Mouse (Mus musculus) embryonic facial prominence, embryonic 12.5 days (tissue): ENCODE measurements at regions not wholly inside any gene's neighbourhood (a gene's known extent, or its start where the extent isn't known, plus 50 kb on each side); places are given as distances from the start of the nearest gene placed in this dataset.

Experiments used
- ATAC-seq: fragments of 200-750 bp; cut with Nextera tagmentation; 2 replicates; pipeline ENCODE4 v1.8.0; 2017; ENCODE audit not compliant: insufficient number of reproducible peaks, insufficient read depth, low FRiP score, low TSS enrichment
- H3K27ac ChIP-seq: fragments of 300-500 bp; sonication (generic); 2 replicates; pipeline ENCODE4 v1.5.1; 2016; ENCODE audit warnings: mild to moderate bottlenecking
- H3K27me3 ChIP-seq: fragments of 300-500 bp; sonication (generic); 2 replicates; pipeline ENCODE4 v1.6.1; 2016; ENCODE audit warnings: mild to moderate bottlenecking, moderate library complexity
- H3K36me3 ChIP-seq: fragments of 300-500 bp; sonication (generic); 2 replicates; pipeline ENCODE4 v1.6.1; 2016; ENCODE audit warnings: mild to moderate bottlenecking
- H3K4me1 ChIP-seq: fragments of 300-500 bp; sonication (generic); 2 replicates; pipeline ENCODE4 v1.6.1; 2016
- H3K4me2 ChIP-seq: fragments of 300-500 bp; sonication (generic); replicated peaks from 2 replicates; pipeline ENCODE4 v1.6.1; 2016; ENCODE audit warnings: mild to moderate bottlenecking, moderate library complexity
- H3K4me3 ChIP-seq: fragments of 300-500 bp; sonication (generic); 2 replicates; pipeline ENCODE4 v1.5.1; 2016; ENCODE audit warnings: mild to moderate bottlenecking
- H3K9ac ChIP-seq: fragments of 300-500 bp; sonication (generic); 2 replicates; pipeline ENCODE4 v1.6.1; 2016; ENCODE audit warnings: mild to moderate bottlenecking, moderate library complexity
- H3K9me3 ChIP-seq: fragments of 300-500 bp; sonication (generic); 2 replicates; pipeline ENCODE4 v1.6.1; 2016; ENCODE audit warnings: mild to moderate bottlenecking, moderate library complexity
- WGBS: fragments of 180-500 bp; shearing (Covaris S2); methylation state at CpG from one replicate; pipeline ENCODE4 v1.1.7; 2016; 5-methylcytosine and 5-hydroxymethylcytosine counted together

DNA sequence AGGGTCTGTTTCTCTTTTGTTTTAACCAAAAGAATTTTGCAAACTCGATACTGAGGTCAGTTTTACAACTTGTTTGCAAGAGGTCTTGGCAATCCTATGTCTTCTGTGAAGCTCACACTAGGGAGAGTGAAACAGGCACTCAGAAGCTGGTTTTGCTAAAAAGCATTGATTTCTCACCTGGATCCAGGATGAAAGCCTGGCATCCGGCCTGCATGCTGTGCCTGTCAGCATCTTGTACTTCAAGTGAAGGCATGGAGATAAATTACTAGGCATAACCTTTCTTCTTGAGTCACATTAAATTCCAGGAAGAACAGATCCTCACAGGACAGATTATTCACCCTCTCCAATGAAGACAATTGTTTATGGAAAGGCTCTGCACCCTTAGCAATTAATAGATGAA lies 477.5 kb downstream of the Btbd3 start:
- ATAC-seq: no peak
- WGBS: 61% methylated on average over 2 of the region's 2 CpGs
- Histone ChIP-seq H3K4me3 (no peak overlapping the region), H3K9me3 (no peaks in the 10 kb centered on the region), H3K36me3 (no peaks in the 10 kb centered on the region), H3K27me3 (no peaks in the 10 kb centered on the region), H3K4me1 (no peaks in the 10 kb centered on the region), H3K27ac (no peak overlapping the region), H3K4me2 (no peak overlapping the region), H3K9ac (no peak overlapping the region)

DNA sequence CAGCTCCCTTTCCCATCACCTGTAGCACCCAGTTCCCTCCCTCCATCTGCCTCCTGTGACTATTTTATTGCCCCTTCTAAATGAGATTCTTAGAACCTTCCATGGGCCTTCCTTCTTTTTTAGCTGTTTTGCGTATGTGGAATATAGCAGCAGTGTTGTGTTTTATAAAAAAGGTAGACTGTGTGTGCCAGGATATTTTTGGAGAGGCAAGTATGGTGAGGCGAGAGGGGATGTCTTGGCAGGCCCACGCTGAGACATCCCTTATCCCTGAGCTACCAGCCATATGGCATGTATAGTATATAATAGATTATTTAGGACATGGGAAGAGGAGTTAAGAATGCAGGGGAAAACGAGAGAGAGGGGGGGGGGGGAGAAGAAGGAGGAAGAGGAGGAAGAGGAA lies 488.4 kb downstream of the Btbd3 start:
- no peaks in the 10 kb centered on the region for H3K36me3 ChIP-seq
- WGBS: 84% methylated on average over 4 of the region's 4 CpGs
- no peak for ATAC-seq
- H3K4me3 ChIP-seq: no peak overlapping the region
- no peak overlapping the region for H3K27ac ChIP-seq
- no peak overlapping the region for H3K9ac ChIP-seq
- H3K4me2 ChIP-seq: no peak overlapping the region
- H3K9me3 ChIP-seq: no peaks in the 10 kb centered on the region
- no peaks in the 10 kb centered on the region for H3K27me3 ChIP-seq
- H3K4me1 ChIP-seq: no peaks in the 10 kb centered on the region

DNA sequence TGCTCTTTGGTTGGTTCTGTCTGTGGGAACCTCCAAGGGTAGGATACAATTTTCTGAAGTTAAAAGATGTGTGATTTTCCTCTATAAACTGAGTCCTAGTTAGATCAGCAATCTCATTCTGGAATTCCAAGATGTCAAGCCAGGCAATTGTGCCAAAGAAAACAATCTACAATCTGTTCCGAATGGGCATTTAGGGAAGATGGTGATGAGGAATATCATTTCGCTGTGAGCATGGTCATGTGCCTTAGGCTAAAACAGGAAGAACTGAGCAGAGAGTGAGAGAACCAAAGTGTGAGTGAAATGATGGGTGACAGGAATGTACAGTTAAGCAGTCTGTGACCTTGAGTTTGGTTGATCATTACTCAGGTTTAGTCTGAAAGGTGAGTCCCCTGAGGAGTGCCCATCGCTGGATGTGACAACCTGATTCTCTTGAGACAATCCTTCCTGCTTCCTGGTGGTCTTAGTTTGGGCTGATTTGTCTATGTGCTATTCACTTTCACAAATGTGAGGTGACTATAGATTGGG lies 504.1 kb downstream of the Btbd3 start:
- ATAC-seq: no peak
- H3K4me2 ChIP-seq: no peak overlapping the region
- H3K4me1 ChIP-seq: no peaks in the 10 kb centered on the region
- no peak overlapping the region for H3K4me3 ChIP-seq
- no peaks in the 10 kb centered on the region for H3K36me3 ChIP-seq
- no peaks in the 10 kb centered on the region for H3K9me3 ChIP-seq
- H3K9ac ChIP-seq: no peak overlapping the region
- WGBS: 80% methylated on average over 3 of the region's 3 CpGs
- H3K27me3 ChIP-seq: no peaks in the 10 kb centered on the region
- no peak overlapping the region for H3K27ac ChIP-seq

DNA sequence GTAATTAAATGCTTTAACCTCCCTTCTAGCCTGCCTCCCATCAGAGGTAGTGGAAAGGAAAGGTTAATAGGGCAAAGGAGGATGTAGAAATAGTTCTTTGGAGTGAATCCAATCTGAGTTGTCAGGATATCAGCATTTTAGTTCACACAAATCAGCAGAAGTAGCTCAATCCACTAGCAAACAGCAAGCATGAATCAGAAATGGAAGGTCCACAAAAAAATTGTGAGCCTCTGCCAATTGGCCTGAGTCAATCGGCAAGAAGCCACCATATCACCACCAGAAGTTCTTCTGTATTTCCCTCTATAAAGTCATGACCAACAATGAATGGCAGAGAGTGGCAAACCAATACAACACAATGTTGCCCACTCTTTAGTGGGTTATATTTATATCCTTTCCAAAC lies 505.0 kb downstream of the Btbd3 start:
- no peak overlapping the region for H3K4me2 ChIP-seq
- no peaks in the 10 kb centered on the region for H3K4me1 ChIP-seq
- 90% methylated on average over 1 of the region's 1 CpGs for WGBS
- H3K9me3 ChIP-seq: no peaks in the 10 kb centered on the region
- no peaks in the 10 kb centered on the region for H3K27me3 ChIP-seq
- H3K36me3 ChIP-seq: no peaks in the 10 kb centered on the region
- ATAC-seq: no peak
- no peak overlapping the region for H3K27ac ChIP-seq
- H3K9ac ChIP-seq: no peak overlapping the region
- H3K4me3 ChIP-seq: no peak overlapping the region

DNA sequence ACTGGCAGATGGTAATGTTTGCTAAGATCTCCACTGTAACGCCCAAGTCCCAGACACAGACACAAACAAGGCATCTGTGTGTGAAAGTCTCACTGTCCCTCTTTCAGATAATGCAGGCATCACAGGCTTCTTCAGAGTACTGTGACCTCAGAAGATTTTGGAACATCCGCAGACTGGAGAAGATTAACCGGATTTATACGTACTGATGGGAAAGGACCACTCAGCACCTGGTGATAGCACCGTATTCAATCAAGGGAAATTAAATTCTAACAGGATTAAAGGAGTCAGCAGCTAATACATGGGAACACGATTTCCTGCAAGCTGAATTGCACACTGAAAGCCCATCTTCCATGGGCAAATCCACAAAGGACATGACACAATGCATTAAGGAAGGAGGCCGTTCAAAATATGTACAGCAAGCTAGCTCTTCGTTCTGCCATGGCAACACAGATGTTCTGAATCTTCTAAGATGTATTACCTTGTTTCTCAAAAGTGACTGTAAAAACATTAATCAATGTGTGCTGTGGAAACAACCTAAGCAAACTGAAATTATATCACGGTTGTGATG lies 510.0 kb downstream of the Btbd3 start:
- H3K9me3 ChIP-seq: no peaks in the 10 kb centered on the region
- WGBS: 46% methylated on average over 9 of the region's 9 CpGs
- ATAC-seq: no peak

DNA sequence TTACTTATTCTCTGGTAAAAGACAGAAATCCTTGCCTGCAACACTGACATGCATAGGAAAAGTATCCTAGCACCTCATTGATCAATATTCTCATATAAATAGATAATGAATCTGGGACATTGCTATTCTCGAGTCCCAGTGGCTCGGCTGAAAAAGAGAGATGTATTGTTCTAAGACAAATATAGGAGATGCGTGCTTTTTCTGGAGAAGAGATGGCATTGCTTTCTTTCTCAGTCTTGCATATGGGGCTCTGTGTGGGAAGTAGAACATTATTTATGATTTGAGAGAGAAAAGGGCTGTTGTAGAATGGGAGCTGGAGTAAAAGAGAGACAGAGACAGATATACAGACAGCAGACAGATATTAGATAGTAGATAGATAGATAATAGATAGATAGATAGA lies 527.4 kb downstream of the Btbd3 start:
- H3K9ac ChIP-seq: no peak overlapping the region
- no peaks in the 10 kb centered on the region for H3K27me3 ChIP-seq
- H3K27ac ChIP-seq: no peak overlapping the region
- H3K4me2 ChIP-seq: no peak overlapping the region
- no peak for ATAC-seq
- H3K36me3 ChIP-seq: no peaks in the 10 kb centered on the region
- H3K4me3 ChIP-seq: no peak overlapping the region
- no peaks in the 10 kb centered on the region for H3K9me3 ChIP-seq
- WGBS: 87% methylated on average over 3 of the region's 3 CpGs
- H3K4me1 ChIP-seq: no peaks in the 10 kb centered on the region

More for the DNA sequence above, 510.0 kb downstream of the Btbd3 start:
- H3K27me3 ChIP-seq: no peaks in the 10 kb centered on the region
- no peak overlapping the region for H3K27ac ChIP-seq
- H3K9ac ChIP-seq: no peak overlapping the region
- H3K4me2 ChIP-seq: no peak overlapping the region
- H3K4me3 ChIP-seq: no peak overlapping the region
- no peaks in the 10 kb centered on the region for H3K36me3 ChIP-seq
- H3K4me1 ChIP-seq: 0 out of 2 replicates have a peak, but pooled peaks cover 3% of the 10 kb centered on the region

DNA sequence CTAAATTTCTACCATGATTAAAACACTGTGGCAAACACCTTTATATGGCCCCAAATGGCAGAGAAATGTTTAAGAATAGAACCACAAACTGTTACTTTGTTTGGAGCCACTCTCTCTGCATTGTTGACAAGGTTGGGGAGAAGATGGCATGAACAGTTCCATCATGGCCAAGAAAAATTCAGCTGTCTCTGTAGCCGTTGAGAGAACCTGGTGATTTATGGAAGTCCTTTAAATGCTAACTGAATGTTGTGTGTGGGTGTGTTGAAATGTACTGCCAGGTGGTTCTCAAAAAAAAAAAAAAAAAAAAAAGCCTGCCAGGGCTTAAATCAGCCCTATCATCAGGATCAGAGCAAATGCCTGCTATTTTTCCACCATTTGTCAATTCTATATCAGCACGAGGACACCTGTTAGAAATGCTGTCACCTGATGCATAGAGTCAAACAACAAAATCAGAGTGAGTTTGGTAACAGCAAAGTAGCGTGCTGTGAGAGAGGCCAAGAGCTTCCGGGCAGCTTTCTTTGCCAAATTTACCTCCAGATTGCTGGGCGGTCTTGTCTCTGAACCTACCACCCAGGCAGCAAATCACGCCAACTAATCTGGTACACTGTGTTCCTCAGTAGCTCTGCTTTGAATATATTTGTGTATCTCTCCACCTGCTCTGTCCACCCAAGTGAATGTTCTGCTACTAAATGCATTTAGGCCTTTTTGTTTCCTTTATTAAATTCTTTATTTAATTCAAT lies 536.5 kb downstream of the Btbd3 start:
- WGBS: 86% methylated on average over 6 of the region's 6 CpGs
- no peaks in the 10 kb centered on the region for H3K9me3 ChIP-seq

DNA sequence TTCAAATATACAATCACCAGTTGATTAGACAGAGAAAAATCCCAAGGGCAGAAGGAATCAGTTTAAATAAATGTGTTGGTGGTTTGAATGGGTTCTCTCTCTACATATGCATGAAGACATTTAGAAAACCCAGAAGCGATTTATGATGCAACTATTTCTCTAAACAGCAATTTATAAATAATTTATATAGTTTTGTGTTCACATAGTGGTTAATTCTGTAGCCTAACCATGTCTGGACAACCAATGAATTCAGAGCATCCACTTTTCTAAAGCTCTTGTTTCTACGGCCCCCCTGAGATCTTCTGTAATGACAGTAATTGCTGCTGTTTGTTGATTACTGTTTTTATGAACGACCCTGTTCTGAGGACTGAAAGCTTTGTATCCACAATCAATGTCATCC lies 549.8 kb downstream of the Btbd3 start:
- no peak for ATAC-seq
- no peak overlapping the region for H3K4me2 ChIP-seq
- 63% methylated on average over 3 of the region's 3 CpGs for WGBS

More for the DNA sequence above, 536.5 kb downstream of the Btbd3 start:
- Histone ChIP-seq H3K36me3 (no peaks in the 10 kb centered on the region), H3K9ac (no peak overlapping the region), H3K4me2 (no peak overlapping the region), H3K27ac (no peak overlapping the region), H3K27me3 (no peaks in the 10 kb centered on the region), H3K4me3 (no peak overlapping the region), H3K4me1 (no peaks in the 10 kb centered on the region)
- no peak for ATAC-seq

DNA sequence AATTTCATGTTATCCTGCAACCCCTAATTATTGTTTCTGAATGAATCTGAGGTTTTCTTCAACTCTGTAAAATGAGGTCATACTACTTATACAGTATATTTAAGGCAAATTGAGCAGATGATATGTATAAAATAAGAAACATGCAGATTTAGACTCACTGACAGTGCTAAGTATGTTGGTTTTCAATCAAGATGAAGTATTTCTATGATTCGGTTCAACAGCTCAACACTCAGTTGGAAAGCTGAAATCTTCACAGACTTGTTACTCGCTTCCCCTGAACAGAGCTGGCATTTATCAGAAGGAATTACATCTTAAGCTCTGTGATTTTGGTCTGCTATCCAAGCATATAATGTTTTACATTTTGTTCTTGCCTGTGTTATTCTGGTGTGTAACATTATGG lies 553.4 kb downstream of the Btbd3 start:
- Histone ChIP-seq H3K4me2 (no peak overlapping the region), H3K27me3 (no peaks in the 10 kb centered on the region), H3K27ac (no peak overlapping the region), H3K36me3 (no peaks in the 10 kb centered on the region), H3K9me3 (no peaks in the 10 kb centered on the region), H3K9ac (no peak overlapping the region), H3K4me3 (no peak overlapping the region), H3K4me1 (peaks cover 2% of the 10 kb centered on the region; the same call in 1 of the 2 replicates)
- ATAC-seq: no peak
- 89% methylated on average over 2 of the region's 2 CpGs for WGBS

More for the DNA sequence above, 549.8 kb downstream of the Btbd3 start:
- H3K27ac ChIP-seq: no peak overlapping the region
- H3K4me1 ChIP-seq: peaks cover 2% of the 10 kb centered on the region; the same call in 1 of the 2 replicates
- H3K9me3 ChIP-seq: no peaks in the 10 kb centered on the region
- no peak overlapping the region for H3K4me3 ChIP-seq
- H3K9ac ChIP-seq: no peak overlapping the region
- H3K27me3 ChIP-seq: no peaks in the 10 kb centered on the region
- no peaks in the 10 kb centered on the region for H3K36me3 ChIP-seq

DNA sequence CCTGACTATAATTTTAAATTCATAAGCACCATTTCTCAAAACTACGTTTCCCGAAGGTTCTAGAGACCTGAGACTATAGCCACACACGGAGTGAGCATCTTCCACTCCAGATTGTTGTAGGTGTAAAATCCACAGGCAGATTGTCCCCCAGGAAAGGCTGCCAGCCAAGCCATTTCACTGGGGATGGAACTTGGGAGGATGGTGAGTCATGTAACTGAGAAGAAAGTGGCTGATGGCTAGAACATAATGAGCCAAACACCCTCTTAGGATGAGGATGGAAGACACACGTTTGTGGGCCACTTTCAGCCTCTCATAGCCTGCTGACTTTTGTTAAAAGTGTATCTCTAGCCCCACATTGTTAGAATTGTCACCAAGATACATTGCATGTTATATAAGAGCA lies 564.1 kb downstream of the Btbd3 start:
- H3K4me1 ChIP-seq: no peaks in the 10 kb centered on the region
- H3K4me2 ChIP-seq: no peak overlapping the region
- ATAC-seq: no peak
- no peak overlapping the region for H3K4me3 ChIP-seq
- no peak overlapping the region for H3K27ac ChIP-seq
- H3K36me3 ChIP-seq: no peaks in the 10 kb centered on the region
- no peak overlapping the region for H3K9ac ChIP-seq
- WGBS: 83% methylated on average over 4 of the region's 4 CpGs
- H3K9me3 ChIP-seq: no peaks in the 10 kb centered on the region
- no peaks in the 10 kb centered on the region for H3K27me3 ChIP-seq

DNA sequence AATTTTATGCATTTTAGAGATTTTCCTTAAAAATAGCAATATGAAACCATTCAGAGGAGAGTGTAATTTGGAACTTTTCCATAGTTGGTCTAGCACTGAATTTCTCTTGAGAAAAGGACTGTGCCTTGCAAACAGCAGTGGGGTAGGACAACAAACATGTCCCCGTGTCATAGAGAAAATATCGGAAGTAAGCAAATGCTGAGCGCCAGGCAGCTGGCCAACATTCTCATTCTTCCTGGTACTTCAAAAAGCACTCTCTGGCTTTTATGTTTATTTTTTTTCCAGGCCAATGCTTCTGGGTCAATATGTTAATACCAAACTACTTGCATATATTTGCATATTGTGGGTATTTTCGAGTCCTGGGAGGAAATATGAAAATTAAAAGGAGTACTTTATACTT lies 568.5 kb downstream of the Btbd3 start:
- Histone ChIP-seq H3K4me3 (no peak overlapping the region), H3K9ac (no peak overlapping the region), H3K4me2 (no peak overlapping the region), H3K4me1 (no peaks in the 10 kb centered on the region), H3K9me3 (no peaks in the 10 kb centered on the region), H3K36me3 (no peaks in the 10 kb centered on the region), H3K27ac (no peak overlapping the region), H3K27me3 (no peaks in the 10 kb centered on the region)
- WGBS: 82% methylated on average over 4 of the region's 4 CpGs
- ATAC-seq: no peak

DNA sequence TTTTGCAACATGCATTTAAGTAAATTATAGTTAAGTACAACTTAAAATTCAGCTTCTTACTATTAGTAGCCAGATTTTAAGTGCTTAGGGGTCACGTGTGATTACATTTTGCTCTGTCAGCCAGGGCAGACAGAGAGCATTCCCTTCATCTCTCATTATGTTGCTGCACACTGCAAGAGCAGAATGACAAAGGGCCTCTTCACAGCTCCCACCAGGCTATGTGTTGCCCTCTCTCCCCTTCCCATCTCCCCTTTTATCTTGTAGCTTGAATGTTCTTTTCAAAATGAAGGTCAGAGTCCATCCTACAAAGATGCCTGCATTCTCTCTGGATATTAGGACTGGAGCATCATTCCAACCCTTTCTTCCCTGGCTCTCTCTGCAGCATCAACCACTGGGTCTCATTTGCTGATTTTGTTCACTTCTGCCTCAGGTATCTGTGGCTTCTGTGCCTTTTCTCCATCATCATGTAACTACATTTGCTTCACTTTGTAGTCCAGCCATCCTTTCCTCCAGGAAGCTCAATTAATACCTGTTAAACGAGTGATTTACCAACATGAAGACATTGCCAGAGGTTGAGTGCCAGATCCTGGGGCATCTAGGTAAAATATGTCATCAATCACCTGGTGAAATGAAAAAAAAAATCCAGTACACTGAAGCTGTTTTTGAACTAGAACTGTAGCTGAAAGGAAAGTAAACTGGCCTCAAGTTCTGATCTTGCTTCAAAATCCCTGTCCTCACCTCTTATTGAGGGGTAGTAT lies 571.6 kb downstream of the Btbd3 start:
- 43% methylated on average over 2 of the region's 2 CpGs for WGBS
- no peaks in the 10 kb centered on the region for H3K36me3 ChIP-seq
- H3K9me3 ChIP-seq: no peaks in the 10 kb centered on the region
- no peak for ATAC-seq
- H3K9ac ChIP-seq: no peak overlapping the region
- no peak overlapping the region for H3K4me3 ChIP-seq
- no peaks in the 10 kb centered on the region for H3K27me3 ChIP-seq
- no peak overlapping the region for H3K27ac ChIP-seq
- H3K4me2 ChIP-seq: no peak overlapping the region
- no peaks in the 10 kb centered on the region for H3K4me1 ChIP-seq
